Mouse (Mus musculus): Measurements from ENCODE around the gene Foxp1. TPM values are rescaled to one million over a fixed set of nuclear protein-coding genes. Genes with fewer than 3 reads are reported as not detected.

Foxp1 gene
- total RNA-seq, 2 experiments from 2014 or later, result 12.3 to 26.5 TPM

GRCm38 (mm10) chr6:99056379-99056778, 466.1 kb downstream of the Foxp1 start:
- ATAC-seq (replicated peaks; ENCODE audit: low FRiP score, poor library complexity, severe bottlenecking), result no peak

DNA sequence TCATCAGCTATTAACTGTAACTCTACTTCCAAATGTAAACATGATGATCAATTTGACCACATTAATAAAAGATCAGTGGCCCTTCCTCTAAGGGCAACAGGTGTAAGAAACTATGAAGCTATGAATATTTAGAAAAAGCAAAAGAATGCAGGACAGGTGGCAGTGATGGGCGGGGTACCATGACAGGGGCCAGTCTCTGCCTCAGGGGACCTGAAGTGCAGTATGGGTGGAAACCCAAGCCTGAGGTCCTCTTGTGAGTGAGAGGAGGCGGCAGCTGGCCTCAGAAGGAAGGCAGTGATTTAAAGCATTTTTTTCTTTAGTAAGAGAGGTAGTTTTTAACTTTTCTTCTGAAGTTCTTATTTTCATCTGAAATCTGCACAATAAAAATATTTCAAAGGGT, 468.5 kb downstream of the Foxp1 start:
- ATAC-seq (replicated peaks; ENCODE audit: low FRiP score, poor library complexity, severe bottlenecking), result no peak

- ATAC-seq (replicated peaks; ENCODE audit: low FRiP score, poor library complexity, severe bottlenecking), result no peak
These were observed 469.4 kb downstream of the Foxp1 start for GRCm38 (mm10) chr6:99053111-99053510.

GRCm38 (mm10) chr6:99051724-99052123, 470.8 kb downstream of the Foxp1 start:
- ATAC-seq (replicated peaks; ENCODE audit: low FRiP score, poor library complexity, severe bottlenecking), result no peak

GRCm38 (mm10) chr6:99050288-99051006, 472.1 kb downstream of the Foxp1 start:
- ATAC-seq (replicated peaks; ENCODE audit: low FRiP score, poor library complexity, severe bottlenecking), result no peak

DNA sequence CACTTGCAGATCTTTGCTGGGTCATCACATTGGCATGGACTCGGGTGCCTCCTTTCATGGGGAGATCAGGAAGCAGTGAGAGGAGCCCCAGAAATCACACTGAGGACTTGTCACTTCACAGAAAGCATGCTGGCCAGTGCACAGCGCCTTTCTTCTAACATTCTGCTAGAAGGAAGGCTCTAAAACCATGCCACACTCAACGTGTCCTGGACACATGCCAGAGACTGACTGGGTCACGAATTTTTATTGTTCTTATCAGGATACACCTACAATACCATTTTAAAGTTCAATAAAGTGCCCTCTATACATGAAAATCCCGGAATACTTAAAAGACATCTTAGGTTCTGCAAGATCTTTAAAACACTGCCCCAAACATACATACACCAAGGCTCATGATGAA, 475.2 kb downstream of the Foxp1 start:
- ATAC-seq (replicated peaks; ENCODE audit: low FRiP score, poor library complexity, severe bottlenecking), result no peak

- no peak for ATAC-seq (replicated peaks; ENCODE audit: low FRiP score, poor library complexity, severe bottlenecking)
These were observed 476.4 kb downstream of the Foxp1 start for GRCm38 (mm10) chr6:99045845-99046788.

GRCm38 (mm10) chr6:99043932-99044664, 478.4 kb downstream of the Foxp1 start:
- ATAC-seq (replicated peaks; ENCODE audit: low FRiP score, poor library complexity, severe bottlenecking), result no peak

DNA sequence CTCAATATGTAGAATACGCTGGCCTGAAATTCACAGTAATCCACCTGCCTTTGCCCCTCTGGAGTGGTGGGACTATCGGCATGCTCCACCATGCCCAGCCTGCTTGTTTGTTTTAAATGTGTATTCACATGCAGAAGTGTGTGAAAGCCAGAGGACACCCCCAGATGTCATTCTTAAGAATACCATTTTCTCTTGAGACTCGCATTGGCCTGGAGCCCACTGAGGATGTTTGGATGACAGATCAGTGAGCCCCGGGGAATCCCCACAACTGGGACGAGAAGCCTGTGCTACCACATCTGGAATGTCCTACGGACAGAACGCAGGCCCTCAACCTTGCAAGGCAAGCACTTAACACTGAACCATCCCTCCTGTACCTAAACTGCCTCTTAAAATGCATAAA, 479.3 kb downstream of the Foxp1 start:
- no peak for ATAC-seq (replicated peaks; ENCODE audit: low FRiP score, poor library complexity, severe bottlenecking)

DNA sequence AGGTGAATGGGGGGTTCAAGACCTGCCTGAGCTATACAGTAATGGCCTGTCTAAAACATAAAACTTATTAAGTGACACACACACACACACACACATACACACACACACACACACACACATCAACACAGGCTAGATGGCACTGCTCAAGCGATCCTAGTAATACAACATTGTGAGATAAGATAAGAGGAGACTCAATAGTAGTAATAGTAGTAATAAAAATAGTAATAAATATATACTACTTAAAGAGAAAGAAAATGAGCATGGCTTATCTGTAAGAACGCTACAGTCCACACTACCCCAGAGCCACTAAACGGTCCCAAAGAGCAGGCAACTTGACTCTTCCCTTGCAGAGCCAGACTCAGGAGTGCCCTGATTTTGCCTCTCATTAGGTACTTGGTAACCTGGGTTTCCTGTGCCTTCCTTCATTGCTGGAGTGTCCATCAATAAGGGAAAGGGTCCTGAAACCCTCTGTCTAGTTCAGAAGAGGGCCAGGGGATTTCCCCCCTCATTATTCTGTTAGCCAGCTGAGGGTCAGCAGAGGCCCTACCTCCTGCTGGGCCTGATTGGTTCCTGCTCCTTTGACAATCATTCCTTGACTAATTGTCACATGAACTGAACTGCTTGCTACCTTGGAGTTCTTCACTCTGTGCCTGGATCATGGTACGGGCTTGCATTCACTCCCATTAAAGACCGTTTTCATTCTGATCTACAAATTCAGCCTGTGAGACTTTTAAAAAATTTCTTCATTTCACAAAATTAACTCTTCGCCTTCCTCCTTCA, 480.2 kb downstream of the Foxp1 start:
- ATAC-seq (replicated peaks; ENCODE audit: low FRiP score, poor library complexity, severe bottlenecking), result no peak

- no peak for ATAC-seq (replicated peaks; ENCODE audit: low FRiP score, poor library complexity, severe bottlenecking)
These were observed 483.5 kb downstream of the Foxp1 start for GRCm38 (mm10) chr6:99038977-99039376.

DNA sequence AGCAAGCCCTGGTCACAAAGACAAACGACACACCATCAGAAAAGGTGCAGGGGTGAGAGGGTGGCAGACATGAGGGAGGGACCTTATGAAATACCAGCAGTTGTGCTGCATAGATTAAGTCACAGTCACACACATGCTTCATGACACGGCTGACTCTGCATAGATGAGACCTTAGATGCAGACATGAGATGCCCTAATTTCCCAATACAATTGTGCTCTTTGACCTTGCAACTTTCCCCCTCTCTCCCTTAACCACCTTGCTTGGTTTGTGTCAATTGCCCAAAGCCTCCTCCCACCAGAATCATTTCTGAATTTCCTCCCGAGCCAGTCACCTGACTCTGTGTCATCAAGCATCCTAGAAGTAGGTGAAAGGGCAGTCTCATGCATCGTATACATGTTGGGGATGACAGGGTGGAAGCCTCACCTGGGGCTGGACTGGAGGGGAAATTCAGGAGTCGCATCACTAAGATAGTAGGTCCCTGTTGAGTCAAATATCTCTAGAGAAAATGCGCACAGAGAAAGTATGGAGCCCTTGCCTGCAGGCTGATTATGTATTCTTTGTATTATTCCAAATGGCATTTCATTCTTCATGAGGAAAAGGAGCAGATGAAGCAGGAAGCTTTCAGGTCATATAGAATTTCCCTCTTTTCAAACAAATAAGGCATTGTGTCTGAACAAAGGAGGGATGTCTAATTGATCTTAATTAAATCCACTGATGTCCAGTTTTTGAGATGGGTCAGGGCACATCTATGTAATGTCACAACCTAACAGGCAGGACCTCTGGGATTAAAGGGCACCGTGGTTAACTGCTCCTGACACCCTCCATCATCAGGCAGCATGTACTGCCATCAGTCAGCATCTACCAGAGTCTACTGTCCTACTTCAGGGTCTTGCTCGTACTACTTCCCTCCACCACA, 486.8 kb downstream of the Foxp1 start:
- no peak for ATAC-seq (replicated peaks; ENCODE audit: low FRiP score, poor library complexity, severe bottlenecking)

GRCm38 (mm10) chr6:99033062-99033461, 489.5 kb downstream of the Foxp1 start:
- no peak for ATAC-seq (replicated peaks; ENCODE audit: low FRiP score, poor library complexity, severe bottlenecking)

- no peak for ATAC-seq (replicated peaks; ENCODE audit: low FRiP score, poor library complexity, severe bottlenecking)
These were observed 491.1 kb downstream of the Foxp1 start for GRCm38 (mm10) chr6:99031321-99031903.

DNA sequence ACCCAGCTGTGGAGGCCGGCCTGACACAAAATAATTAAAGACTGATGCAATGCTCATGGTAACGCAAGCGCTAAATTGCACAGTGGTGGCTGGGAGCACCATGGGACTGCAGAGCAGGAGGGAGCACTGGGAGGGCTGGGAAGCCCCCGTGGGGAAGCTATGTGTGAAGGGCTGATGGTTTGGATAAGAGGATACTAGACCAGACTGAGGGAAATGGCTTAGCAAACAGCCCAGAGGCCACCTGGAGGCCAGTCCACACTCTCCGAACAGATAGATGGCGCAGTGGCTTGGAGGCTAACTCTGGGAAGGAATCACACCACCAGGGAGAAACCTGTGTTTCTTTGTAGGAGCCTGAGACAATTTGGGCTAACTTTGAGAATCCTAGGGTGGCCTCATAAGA, 492.3 kb downstream of the Foxp1 start:
- no peak for ATAC-seq (replicated peaks; ENCODE audit: low FRiP score, poor library complexity, severe bottlenecking)

DNA sequence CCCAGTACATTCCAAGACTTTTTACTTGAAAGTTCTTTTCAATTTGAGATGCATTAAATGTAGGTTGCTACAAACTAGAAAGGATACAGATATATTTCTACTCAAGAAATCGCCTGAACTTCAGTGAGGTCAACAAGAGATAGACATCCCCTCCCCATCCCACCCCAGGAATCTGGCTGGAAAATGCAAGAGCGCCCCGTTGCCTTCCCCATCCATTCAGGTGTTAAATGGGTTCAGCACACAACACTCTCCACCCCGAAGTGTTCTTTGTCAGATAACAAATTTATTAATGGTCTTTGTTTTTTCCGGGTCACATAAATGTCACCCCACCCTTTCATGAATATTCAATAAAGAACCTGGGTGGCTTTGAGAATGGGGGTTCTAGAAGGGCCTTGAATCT, 493.1 kb downstream of the Foxp1 start:
- no peak for ATAC-seq (replicated peaks; ENCODE audit: low FRiP score, poor library complexity, severe bottlenecking)

DNA sequence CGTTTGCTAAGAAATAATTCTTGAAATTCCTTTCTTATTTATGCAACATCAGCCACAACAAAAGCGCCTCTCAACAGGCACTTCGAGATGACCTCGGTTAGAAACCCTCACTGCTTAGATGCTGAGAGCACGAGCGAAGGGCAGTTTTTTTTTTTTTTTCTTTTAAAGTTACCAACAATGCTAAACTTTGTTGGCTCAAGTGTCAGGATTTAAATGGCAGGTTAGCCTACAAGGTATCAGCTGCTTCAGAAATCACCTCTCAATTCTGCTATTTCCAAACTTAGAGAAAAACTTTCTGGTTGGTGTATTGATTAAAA, 493.6 kb downstream of the Foxp1 start:
- no peak for ATAC-seq (replicated peaks; ENCODE audit: low FRiP score, poor library complexity, severe bottlenecking)

DNA sequence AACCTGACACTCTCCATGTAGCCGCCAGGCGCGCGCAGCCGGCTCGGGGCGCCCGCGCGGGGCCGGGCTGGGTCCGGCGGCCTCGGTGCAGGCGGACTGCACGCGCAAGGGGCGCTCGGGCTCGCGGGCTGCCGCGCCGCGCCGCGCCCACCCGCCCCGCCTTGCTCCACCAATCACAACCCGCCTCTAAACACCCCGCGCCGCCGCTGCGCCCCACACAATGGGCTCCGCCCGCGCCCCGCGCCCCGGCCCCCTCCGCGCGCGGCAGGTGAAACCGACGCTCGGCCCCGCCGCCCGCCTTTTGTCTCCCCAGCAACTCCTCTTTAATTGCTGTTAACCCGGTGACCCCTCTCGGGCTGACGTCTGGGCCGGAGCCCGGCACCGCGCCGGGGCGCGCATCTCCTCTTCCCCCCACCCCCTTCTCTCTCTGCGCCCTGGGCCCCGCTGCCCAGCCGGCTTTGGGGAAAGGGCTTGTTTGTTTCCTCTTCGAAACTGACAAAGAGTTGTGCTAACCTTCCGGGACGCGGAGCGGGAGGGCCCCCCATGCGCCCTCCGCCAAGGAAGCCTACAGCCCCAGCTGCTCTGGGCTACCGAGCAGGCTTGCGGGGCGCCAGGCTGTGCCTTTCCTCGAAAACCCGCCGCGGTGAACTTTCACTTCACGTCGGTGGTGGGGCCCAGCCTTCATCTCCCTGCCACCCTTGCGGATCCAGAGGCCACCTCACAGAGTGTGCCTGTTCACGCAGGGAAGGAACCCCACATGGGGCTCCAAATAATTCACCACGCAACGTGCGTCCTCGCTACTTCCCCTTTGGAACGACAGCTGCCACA, 494.1 kb downstream of the Foxp1 start:
- no peak for ATAC-seq (replicated peaks; ENCODE audit: low FRiP score, poor library complexity, severe bottlenecking)

Data from erythroblast, adult 5-6 weeks (primary cell).